Mouse (Mus musculus) erythroblast, adult 5-6 weeks (primary cell): ENCODE results near the gene Arhgef33. TPM values are rescaled to one million over a fixed set of nuclear protein-coding genes. Genes with fewer than 3 reads are reported as not detected.
"Not testable (repeated sequence)": the region's sequence is repeated elsewhere in the genome, so short reads cannot be mapped to it uniquely, and the experiment has no call there.

Source experiments
- ATAC-seq: replicated peaks from 2 replicates; pipeline ENCODE4 v1.8.0; 2016; ENCODE audit warnings: moderate number of reproducible peaks, mild to moderate bottlenecking, moderate TSS enrichment, inconsistent platforms; ENCODE audit not compliant: poor library complexity, low FRiP score, severe bottlenecking
- total RNA-seq, 2 experiments: library from RNA; stranded (forward) in 1 of 2; stranded (reverse) in 1 of 2; fragments of 150-400 nt in 1 of 2; fragments of 200-764, 138-1000 nt in 1 of 2; gene quantifications; 2 replicates each; pipeline versions ENCODE4 v1.2.3 to v1.2.4; 2015 to 2017; ENCODE audit warnings: low replicate concordance in 2 of 2

The Arhgef33 gene
- total RNA-seq (2015; ENCODE audit: low replicate concordance) (not detected in 2 replicates), total RNA-seq (2017; ENCODE audit: low replicate concordance) (not detected in 2 replicates)

DNA sequence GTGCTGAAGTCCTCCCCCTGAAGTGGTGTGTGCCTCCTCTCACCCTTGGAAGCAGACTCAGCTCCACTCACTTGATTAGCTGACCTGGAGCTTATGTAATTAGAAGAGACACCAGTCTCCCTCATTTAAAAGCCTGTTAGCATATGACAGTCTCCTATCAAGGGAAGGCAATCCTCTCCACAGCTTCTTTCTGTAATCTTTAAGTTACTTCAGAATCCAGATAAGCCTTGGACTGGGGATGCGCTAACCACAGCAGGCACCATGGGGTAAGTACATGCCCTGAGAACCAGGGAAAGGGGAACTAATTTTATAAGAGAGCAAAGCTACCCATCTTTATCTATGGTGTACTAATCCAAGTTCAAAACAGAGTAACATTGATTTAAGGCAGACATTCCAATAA lies at the start of gene Arhgef33:
TSS of gene Arhgef33 (plus strand) at position 157 of the 400 bp plus-strand sequence.
- ATAC-seq, result no peak

GRCm38 (mm10) chr17:80267065-80267464 lies 40.1 kb upstream of the Arhgef33 start:
- ATAC-seq, result no peak

- no peak for ATAC-seq
Measured at GRCm38 (mm10) chr17:80268151-80268550, 39.1 kb upstream of the Arhgef33 start.

DNA sequence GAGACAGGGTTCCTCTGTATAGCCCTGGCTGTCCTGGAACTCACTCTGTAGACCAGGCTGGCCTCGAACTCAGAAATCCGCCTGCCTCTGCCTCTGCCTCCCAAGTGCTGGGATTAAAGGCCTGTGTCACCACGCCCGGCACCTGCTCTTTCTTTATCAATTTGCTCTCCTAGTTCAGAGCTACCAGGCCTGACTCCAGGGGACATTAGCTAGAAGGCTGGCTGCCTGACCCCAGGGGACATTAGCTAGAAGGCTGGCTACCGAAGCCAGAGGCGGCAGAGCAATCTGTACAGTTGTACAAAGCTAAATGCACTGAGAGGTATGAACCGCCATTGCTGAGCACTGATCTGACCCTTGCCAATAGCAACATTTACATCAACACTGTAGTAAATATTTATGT lies 36.6 kb upstream of the Arhgef33 start:
- ATAC-seq, result not testable (repeated sequence)

DNA sequence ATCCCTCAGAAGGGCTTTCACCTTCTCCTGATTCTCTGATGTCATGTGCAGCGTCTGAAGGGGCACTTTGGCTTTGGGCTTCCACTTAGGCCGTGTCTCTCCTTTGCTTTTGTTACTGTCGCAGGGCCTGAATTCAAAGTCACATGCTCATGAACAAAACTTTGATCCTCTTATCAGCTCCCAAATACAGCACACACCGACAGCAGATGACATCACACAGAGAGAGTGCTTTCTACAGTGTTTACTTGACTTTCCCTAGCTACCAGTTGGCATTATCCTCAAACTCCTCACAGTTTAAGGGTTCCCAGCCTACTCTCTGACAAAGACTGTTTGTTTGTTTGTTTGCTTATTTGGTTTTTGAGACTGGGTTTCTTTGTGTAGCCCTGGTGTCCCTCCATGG lies 29.0 kb upstream of the Arhgef33 start:
- ATAC-seq, result no peak

- no peak for ATAC-seq
Measured at GRCm38 (mm10) chr17:80279340-80280070, 27.7 kb upstream of the Arhgef33 start.

GRCm38 (mm10) chr17:80284446-80284845 lies 22.8 kb upstream of the Arhgef33 start:
- ATAC-seq, result no peak

DNA sequence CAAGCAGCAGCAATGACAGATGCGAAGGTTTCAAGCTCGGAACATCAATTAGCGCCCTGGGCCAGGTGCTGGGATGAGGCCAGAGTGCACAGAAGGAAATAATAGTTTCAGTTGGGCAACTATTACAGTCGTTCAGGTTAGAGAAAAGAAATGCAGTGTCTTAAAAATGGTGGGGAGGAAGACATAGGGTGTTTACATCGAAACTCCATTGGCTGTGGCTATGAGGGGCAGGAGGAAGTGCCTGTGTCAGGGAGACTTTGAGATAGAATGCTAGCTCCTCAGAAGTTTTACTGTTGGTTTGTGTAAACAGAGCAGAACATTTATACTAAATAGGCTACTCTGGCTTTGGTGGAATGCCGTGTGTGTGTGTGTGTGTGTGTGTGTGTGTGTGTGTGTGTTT lies 19.2 kb upstream of the Arhgef33 start:
- no peak for ATAC-seq

GRCm38 (mm10) chr17:80289280-80290073 lies 17.7 kb upstream of the Arhgef33 start:
- peak; percentile 34 for ATAC-seq

- ATAC-seq, result peak; percentile 100
Measured at GRCm38 (mm10) chr17:80290074-80290657, 17.0 kb upstream of the Arhgef33 start, which contains the start of the genes Morn2 and Dhx57. Gene Morn2, plus strand, starts transcription at chr17:80290203. Gene Dhx57, minus strand, starts transcription at chr17:80290476.

DNA sequence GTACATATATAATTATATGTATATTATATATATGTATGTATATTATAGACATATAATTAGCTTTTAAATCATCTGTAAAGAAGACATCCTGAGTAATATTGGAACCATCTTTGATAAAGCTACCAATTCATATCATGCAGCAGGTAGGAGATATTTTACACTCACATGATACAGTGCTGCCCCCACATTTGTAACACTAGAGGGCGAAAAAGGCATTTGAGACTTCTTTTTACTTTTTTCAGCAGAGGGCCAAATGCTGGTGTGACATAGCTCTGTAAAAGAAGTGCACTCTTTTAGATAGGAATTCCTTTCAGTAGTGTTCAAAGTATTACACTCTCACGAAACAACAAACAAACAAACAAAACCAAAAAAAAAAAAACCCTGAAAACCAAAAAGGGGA lies 16.1 kb upstream of the Arhgef33 start:
- no peak for ATAC-seq

- ATAC-seq, result no peak
Measured at GRCm38 (mm10) chr17:80295258-80295657, 11.9 kb upstream of the Arhgef33 start.

DNA sequence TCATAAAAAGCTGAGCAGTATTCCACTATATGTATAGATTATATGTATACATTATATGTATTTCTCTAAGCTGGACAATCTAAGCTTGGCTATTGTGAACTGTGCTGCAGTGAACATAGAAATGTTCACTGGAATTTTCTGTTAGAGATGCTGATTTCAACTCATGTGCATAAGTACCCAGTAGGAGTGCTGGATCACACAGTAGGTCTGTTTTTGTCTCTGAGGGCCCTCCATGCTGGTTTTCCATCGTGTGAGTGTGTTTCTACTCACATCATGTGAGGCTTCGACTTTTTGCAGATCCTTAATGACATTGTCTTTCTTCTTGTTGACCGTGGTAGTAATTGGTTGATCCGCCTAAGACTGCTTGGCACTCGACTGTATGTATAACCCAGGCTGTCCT lies 8.4 kb upstream of the Arhgef33 start:
- no peak for ATAC-seq

DNA sequence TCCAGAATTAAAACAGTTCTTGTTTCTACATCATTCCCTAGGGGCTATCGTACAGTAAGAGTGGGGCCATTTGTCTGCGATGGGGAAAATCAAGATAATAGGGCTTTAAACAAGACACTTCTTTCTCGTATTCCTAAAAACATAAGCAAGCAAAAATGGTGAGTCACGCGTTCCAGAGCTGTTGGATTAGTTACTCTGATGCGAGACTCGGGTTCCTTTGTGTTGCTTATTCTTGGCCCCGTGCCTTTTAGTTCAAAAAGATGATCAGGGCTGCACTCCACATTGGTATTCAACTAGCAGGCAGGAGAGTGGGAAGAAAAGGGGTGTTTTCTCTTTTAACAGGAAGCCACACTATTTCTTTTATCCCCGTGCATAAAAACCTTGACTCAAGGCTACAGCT lies 4.6 kb downstream of the Arhgef33 start:
- no peak for ATAC-seq

DNA sequence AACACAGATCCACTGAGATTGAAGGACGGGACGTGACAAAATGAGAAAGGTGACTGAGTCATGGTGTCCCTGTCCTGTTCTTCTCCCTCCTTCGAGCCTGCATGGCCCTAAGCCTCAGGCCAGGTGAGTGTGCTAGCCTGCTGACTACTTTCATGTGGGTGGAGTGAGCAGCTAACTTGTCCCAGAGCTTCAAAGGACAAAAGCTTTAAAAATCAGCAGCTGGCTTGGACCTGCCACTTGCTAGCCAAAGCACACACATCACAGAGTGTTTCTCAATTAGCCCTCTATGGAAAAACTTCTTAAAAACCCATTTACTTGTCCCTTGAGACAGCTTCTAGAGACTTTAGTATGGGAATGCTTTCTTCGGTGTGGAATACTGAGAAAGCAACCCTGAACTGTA lies 5.2 kb downstream of the Arhgef33 start:
- no peak for ATAC-seq

DNA sequence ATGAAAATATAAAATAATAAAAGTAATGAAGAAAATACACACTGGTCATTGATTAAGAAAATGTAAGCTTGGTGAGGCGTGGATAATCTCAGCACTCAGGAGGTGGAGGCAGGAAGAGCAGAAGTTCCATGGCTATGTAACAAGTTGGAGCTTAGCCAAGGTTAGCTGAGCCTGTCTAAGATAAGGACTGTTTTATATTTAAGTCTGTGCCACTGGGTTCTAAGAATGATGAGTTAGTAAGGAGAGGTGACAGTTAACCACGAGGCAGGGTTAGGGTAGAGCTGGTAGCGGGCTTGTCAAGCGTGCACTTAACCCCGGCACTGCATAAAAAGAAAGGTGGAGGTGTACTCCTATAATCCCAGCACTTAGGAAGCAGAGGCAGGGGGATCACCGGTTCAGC lies 15.0 kb downstream of the Arhgef33 start:
- no peak for ATAC-seq

DNA sequence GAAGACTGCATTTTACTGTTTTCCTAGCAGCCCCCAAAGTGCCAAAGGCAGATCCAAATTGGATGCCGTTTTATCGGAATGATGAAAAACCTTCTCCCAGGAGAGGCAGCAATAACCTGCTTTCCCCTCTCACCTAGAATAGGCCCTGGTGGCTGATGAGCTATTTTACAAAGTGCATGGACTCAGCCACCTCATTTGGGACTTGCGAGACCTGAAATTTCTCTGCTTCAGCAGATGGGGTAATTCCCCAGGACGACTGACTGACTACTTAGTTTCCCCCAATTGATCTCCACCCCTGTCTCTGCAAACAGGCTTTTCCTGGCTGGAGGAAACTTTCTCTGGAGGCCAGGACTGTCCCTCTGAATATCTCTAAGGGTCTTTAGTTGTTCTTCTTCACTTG lies 15.8 kb downstream of the Arhgef33 start:
- ATAC-seq, result no peak

- no peak for ATAC-seq
Measured at GRCm38 (mm10) chr17:80323658-80324057, 16.5 kb downstream of the Arhgef33 start.

DNA sequence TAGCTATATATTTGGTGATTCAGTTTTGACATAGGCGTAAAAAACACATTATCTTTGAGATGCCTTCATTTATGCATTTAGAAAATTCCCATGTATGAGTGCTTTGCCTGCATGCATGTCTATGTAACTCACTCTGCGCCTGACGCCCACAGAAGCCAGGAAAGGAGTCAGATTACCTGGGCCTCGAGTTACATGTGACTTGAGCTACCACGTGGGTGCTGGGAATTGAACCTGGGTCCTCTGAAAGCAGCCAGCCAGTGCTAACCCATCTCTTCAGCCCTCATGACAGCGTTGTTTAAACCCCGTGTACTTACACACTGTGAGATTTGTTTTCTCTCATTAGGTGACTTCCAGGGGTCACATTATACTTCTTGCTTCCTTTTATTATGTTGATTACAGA lies 17.3 kb downstream of the Arhgef33 start:
- no peak for ATAC-seq

DNA sequence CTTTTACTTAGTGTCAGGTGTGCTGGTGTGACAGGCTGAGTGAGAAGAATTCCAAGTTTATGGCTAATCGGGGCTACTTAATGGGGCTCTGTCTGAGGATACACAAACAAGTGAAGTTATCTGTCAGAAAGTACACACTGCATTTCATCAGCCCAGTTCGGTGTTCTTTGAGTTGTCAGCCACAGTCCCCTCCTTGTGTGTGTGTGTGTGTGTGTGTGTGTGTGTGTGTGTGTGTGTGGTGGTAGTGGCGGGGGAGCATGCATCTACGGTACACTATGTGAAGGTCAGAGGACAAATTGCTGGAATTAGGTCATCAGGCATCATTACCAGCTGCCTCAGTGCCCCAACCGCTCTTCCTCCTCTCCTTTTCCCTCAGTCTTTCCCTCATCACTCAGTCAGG lies 18.2 kb downstream of the Arhgef33 start:
- ATAC-seq, result no peak

- ATAC-seq, result no peak
Measured at GRCm38 (mm10) chr17:80326431-80326830, 19.2 kb downstream of the Arhgef33 start.
